Mouse (Mus musculus): ENCODE measurements around the gene Nox3. TPM values are rescaled to one million over a fixed set of nuclear protein-coding genes. Genes with fewer than 3 reads are reported as not detected.

Gene Nox3
- total RNA-seq (2021), result not detected
- long read RNA-seq, experiment 1, partial matches to known transcripts, result 1 of 1 reads
- long read RNA-seq, experiment 1, other reads (novel, unspliced or antisense), result 0 of 1 reads
- long read RNA-seq, experiment 2, result 0 reads

DNA sequence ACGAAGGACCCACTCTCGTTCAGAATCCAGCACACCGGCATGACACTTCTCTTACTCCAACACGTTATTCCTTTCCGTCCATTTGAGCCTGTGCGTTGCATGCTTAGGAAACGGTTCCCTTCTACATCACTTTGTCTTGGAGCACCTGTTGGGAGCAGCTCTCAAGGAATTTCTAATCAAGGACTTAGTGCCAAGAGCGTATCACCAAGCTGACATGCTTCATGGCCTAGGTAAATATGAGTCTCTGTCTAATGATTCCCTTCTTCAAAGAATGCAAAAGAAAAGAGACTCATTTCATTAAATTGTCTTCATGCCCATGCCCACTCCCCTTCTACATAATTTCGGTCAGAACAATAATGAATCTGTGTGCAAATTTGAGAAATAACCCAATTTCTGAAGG, at the start of gene Nox3:
Gene Nox3 (minus strand): TSS at position 101 of the 400 bp plus-strand sequence.
- DNase-seq (ENCODE audit: low spot score in 2 of 2), result no peak

- no peak for DNase-seq (ENCODE audit: low spot score in 2 of 2)
Observed at GRCm38 (mm10) chr17:3744402-3744801, 48.3 kb upstream of the Nox3 start.

DNA sequence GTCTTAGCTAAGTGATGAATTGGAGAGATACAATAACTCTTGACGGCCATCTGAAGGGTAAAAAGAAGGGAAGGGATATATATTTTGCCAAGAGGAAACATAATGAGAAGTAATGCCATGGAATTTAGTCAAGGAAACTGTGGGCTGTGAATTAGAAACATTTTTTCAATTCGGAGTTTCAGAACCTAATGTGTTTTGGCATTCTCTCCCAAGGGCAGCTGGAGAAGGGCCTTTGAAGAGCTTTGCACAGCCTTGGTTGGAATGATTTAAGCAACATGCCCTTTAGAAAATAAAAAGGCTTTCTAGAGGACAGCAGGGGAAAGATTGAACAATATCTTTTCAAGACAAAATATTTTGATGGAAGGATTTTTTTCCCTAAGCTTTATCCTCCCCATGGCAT, 40.9 kb upstream of the Nox3 start:
- no peak for DNase-seq (ENCODE audit: low spot score in 2 of 2)

DNA sequence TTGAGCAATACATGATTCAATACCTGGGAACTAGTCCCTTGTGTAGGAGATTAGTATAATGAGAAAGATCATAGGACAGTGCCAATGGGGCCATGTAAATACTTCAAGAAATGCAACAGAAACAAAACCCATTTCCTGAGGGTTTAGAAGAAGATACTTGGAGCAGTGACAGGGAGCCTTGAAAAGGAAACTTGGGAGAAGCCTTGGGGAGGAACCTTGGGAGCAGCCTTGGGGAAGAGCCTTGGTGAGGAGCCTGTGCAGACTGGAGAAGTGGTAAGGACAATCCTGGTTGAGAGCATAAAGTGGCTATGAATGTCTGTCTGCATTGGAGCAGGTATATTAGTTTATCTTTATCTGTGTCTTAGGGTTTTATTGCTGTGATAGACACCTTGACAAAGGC, 38.2 kb upstream of the Nox3 start:
- DNase-seq (ENCODE audit: low spot score in 2 of 2), result no peak

DNA sequence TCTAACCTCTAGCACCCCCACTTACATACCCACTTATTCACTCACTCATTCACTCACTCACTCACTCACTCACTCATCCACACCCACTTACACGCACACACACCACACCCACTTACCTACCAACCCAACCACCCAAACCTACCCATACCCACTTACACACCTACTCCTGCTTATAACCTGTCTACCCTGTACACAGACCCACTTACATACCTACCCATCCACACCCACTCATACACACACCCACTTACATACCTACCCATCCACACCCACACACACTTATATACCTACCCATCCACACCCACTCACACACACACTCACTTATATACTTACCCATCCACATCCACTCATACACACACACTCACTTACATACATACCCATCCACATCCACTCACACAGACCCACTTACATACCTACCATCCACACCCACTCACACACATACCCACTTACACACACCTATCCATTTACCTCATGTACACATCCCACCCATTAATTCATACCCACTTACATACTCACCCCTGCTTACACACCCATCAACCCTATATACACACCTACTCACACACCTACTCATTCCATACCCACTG, 9.4 kb upstream of the Nox3 start:
- no peak for DNase-seq (ENCODE audit: low spot score in 2 of 2)

DNA sequence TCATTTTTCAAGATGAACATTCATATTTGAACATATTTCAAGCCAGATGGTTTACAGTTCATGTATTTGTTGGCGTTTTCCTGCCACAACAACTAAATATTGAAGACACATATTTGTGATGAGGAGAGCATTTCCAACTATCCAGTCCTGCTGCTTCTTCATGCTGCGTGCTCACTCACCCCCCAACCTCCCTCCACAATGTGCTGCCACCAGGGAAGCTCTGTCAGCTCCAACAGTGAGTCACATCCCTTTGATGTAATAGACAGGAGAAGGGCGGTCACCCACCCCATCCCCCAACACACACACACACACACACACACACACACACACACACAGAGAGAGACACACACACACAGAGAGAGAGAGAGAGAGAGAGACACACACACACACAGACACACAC, 6.3 kb upstream of the Nox3 start:
- DNase-seq (ENCODE audit: low spot score in 2 of 2), result peak; percentile 9 to 25

DNA sequence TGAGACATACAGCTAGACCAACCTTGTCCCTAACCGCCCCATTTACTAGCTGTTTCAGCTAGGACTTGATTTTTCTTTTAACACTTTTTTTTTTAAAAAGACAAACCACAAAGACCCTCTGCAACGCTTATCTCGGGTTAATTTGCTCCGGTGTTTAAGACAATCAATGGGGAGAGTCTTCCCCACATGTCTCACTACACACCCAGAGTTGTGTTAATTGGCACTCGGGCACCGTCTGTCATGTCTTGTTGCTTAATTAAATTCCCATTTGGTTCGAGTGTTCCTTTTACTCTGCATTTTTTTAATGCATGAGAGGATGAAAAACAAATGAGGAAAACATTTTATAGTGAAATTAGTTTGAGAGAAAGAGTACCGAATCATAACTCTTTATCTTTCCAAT, 3.2 kb downstream of the Nox3 start:
- DNase-seq (ENCODE audit: low spot score in 2 of 2), result no peak

- no peak for DNase-seq (ENCODE audit: low spot score in 2 of 2)
Observed at GRCm38 (mm10) chr17:3690499-3691258, 5.4 kb downstream of the Nox3 start.

DNA sequence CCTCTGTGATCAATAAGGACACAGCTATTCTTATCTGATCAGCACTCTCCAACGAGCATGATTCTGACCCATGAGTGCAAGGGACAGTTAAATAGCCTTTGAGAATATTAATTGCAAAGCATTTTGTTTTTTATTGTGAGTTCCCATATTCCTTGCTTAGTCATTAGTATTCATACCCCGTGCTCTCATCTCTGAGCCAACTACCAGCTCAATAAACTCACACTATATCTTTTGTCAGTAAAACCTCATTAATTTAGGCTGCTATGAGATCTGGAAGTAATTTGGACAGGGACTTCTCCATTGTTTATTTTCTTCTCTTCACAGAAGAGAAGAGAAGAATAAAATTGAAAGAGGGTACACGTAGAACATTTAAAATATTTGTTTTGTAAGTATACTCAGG, 12.4 kb downstream of the Nox3 start:
- no peak for DNase-seq (ENCODE audit: low spot score in 2 of 2)

- no peak for DNase-seq (ENCODE audit: low spot score in 2 of 2)
Observed at GRCm38 (mm10) chr17:3669226-3669625, 26.8 kb downstream of the Nox3 start.

- DNase-seq (ENCODE audit: low spot score in 2 of 2), result no peak
Observed at GRCm38 (mm10) chr17:3667287-3667686, 28.8 kb downstream of the Nox3 start.

DNA sequence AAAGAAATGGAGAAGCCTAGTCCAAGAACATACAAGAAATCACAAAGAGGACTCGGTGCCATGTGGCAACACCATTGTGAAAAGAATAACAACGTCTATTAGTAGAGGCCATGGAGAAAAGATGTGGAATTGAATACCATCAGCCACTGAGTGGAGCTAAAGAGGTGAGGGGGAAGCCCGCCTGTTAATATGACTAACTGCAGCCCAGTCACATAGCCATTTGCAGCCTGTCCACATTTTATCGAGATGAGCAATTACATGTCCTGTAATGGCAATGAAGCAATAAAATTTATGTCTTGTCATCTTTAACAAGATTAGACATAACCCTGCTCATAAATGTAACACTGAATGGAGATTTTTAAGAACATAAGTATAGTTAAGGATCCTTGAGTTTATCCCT, 30.7 kb downstream of the Nox3 start:
- DNase-seq (ENCODE audit: low spot score in 2 of 2), result no peak

DNA sequence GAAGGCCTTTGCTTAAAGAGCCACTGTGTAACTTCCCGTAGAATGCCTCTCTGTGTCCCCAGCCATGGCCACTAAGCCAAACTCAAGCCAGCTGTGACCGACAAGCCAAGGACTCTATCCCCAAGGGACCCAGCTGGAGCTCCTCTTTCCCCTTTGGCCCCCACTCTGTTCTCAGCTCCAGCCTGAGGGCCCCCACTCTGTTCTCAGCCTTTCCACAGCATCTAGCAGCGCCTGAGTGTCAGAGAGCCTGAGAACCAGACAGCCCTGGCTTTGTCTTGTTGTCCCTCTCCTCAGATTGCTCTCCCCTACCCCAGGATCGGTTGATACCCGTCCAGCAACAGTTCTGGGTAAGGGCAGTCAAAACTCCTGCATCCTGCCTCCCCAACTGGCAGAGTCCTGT, 36.6 kb downstream of the Nox3 start:
- DNase-seq (ENCODE audit: low spot score in 2 of 2), result no peak

DNA sequence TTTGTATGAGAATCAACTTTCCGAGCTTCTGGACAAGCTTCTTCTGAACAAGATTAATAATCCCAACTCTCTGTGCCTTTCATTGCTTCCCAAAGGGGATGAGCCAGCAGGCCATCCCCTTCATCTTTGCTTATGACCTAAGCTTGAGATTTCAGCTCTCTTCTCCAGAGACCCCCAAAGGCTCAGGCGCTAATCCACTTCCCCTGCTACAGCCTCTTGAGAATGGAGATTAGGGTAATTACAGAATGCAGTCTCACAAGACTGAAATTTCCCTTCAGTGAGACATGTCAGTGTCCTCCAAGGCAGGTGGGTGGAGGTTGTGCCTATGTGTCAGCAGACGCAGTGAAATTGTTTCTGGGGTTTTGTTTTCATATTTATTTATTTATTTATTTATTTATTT, 45.7 kb downstream of the Nox3 start:
- DNase-seq (ENCODE audit: low spot score in 2 of 2), result no peak

DNA sequence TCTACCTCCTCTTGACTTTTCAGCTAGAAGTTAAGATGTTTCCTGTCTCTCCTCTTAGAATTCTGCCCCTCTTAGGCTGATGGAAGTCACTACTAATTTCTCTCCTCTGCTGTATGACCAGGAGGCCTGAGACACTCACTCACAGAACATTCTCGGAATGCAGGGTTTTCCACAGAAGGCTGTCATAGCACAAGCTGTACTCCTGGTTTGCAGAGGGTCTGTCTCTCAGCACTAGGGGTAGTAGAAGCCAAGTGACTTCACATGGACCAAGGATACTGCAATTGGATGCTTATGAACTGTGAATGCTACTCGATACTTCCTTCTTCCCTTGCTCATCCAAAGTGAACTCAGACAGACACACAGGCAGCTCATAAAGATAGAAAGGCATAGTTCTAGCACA, 52.5 kb downstream of the Nox3 start:
- no peak for DNase-seq (ENCODE audit: low spot score in 2 of 2)

- no peak for DNase-seq (ENCODE audit: low spot score in 2 of 2)
Observed at GRCm38 (mm10) chr17:3641456-3641855, 54.6 kb downstream of the Nox3 start.

GRCm38 (mm10) chr17:3638757-3639156, 57.3 kb downstream of the Nox3 start:
- DNase-seq (ENCODE audit: low spot score in 2 of 2), result no peak

DNA sequence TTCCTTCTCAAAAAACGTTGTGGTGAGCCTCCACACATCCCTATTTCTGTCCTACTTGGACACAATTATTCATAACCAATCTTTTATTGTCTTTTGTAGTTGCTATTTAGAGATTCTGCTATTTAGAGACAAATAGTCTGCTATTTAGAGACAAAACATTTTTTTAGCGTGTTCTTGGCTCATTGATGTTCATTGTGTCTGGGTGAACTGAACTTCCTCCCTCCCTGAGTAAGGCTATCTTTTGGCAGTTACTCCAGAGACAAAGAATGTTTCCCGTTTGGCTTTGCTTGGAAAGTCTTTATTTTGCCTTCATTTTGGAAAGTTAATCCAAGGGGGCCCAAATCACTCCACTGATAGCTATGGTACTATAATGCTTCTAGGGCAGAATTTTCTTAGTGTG, 63.6 kb downstream of the Nox3 start:
- no peak for DNase-seq (ENCODE audit: low spot score in 2 of 2)

DNA sequence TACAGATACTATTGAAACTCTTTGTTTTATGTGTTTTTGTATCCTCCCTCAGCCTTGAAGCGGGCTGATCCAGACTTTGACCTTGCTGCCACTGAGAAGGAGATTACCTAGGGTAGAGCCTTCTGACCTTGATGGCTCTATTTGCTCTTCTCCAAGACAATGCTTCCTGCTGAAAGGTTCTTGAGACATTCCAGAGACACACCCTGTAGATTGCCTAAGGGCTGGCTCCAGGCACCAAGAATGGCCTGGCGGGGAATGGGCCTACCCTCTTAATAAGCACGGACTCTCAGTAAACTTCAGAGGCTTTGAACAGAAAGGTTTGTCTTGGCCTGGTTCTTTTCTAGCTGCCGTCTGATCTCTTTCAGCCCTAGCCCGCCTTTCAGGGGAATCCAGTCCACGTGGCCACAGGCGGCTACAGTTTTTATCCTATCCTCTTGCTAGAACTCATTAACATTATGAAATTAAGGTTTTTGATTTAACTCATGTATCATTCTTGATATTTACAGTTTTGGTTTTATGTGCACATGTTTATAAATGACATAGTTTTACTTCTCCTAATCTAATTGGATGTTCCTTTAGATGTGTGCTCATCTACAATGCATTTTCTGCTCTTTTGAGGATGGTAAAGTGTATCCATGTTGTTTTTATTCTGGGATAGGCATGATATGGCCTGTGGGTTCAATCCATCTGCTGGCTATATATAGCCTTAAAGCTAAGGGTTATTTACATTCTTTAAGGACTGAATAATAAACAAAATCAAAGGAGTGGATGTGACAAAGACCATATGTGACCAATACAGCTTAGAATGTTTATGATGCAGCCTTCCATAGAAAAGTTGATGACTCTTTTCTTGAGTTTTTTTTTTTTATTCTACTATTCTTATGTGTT, 79.5 kb downstream of the Nox3 start:
- DNase-seq (ENCODE audit: low spot score in 2 of 2), result no peak

- no peak for DNase-seq (ENCODE audit: low spot score in 2 of 2)
Observed at GRCm38 (mm10) chr17:3615553-3615952, 80.5 kb downstream of the Nox3 start.

DNA sequence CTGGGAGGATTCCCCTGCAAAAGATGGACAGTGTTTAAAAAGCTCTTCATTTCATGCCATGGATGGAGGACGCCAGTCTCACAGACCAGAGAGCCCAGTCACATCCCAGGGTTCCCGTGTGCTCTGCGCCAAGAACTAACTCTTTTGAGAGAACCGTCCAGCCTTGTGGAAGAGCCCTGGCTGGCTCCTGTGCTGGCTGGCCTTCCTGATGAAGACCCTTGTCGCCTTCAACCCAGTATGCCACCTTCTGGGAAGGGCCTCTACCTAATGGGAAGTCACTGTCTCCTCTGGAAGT, 84.3 kb downstream of the Nox3 start:
- DNase-seq (ENCODE audit: low spot score in 2 of 2), result no peak
